ENCODE assay signal across 23 mouse cellular contexts in genomic region chr1:18105029-18105865, GRCm38 (mm10). TPM values are rescaled to one million over a fixed set of nuclear protein-coding genes. Genes with fewer than 3 reads are reported as not detected.
DNase-seq lines count a peak whose midpoint lies in the region; ATAC-seq and TF ChIP-seq lines count a peak whose summit lies in the region.
"Had no signal": no experiment of that assay in that cellular context is flagged by ENCODE, and none has a peak within 500 bp of the region (broad histone marks: within the 10 kb centered on the region; RNA-seq: fewer than 3 reads in every experiment).

No protein-coding gene starts in this region.

- no peak overlapping the region for H3K4me2 ChIP-seq in hindbrain, embryonic 12.5 days (replicated peaks)
- H3K4me2 ChIP-seq in hindbrain, postnatal 0 days (ENCODE audit: low read depth, low read length): no peak overlapping the region
- no peak overlapping the region for H3K4me2 ChIP-seq in forebrain, embryonic 13.5 days
- no peak overlapping the region for H3K4me2 ChIP-seq in hindbrain, embryonic 14.5 days (replicated peaks)
- no peak overlapping the region for H3K4me2 ChIP-seq in neural tube, embryonic 13.5 days
- no peak overlapping the region for H3K4me2 ChIP-seq in intestine, embryonic 15.5 days (replicated peaks)
- H3K4me2 ChIP-seq: heart, embryonic 15.5 days; limb, embryonic 12.5 days had no signal

- H3K27ac ChIP-seq in hindbrain, embryonic 12.5 days: no peak overlapping the region
- no peak overlapping the region for H3K27ac ChIP-seq in hindbrain, postnatal 0 days
- H3K27ac ChIP-seq in forebrain, embryonic 13.5 days: no peak overlapping the region
- no peak overlapping the region for H3K27ac ChIP-seq in hindbrain, embryonic 14.5 days
- H3K27ac ChIP-seq in neural tube, embryonic 13.5 days (replicated peaks): peak overlapping the region; percentile 14; the same call in 1 of the 2 replicates
- H3K27ac ChIP-seq in intestine, embryonic 15.5 days: no peak overlapping the region
- H3K27ac ChIP-seq: heart, adult 2 months; heart, embryonic 15.5 days; kidney, postnatal 0 days; layer of hippocampus, adult 2 months; left cerebral cortex, adult 2 months; limb, embryonic 12.5 days; liver, embryonic 14.5 days had no signal

- H3K4me3 ChIP-seq in hindbrain, embryonic 12.5 days: no peak overlapping the region
- no peak overlapping the region for H3K4me3 ChIP-seq in hindbrain, postnatal 0 days (ENCODE audit: low read length)
- no peak overlapping the region for H3K4me3 ChIP-seq in forebrain, embryonic 13.5 days
- H3K4me3 ChIP-seq in hindbrain, embryonic 14.5 days (replicated peaks; ENCODE audit: low read length): no peak overlapping the region
- no peak overlapping the region for H3K4me3 ChIP-seq in neural tube, embryonic 13.5 days
- no peak overlapping the region for H3K4me3 ChIP-seq in intestine, embryonic 15.5 days (replicated peaks)
- H3K4me3 ChIP-seq: heart, adult 2 months; heart, embryonic 15.5 days; layer of hippocampus, adult 2 months; left cerebral cortex, adult 2 months; limb, embryonic 12.5 days had no signal

- ATAC-seq in hindbrain, embryonic 12.5 days (ENCODE audit: low FRiP score): peak; percentile 91
- ATAC-seq in hindbrain, postnatal 0 days: no peak
- peak; percentile 50; the same call in 1 of the 2 replicates for ATAC-seq in forebrain, embryonic 13.5 days
- ATAC-seq in hindbrain, embryonic 14.5 days (ENCODE audit: low FRiP score): peak; percentile 69
- peak; percentile 94 for ATAC-seq in neural tube, embryonic 13.5 days (ENCODE audit: low read depth)
- no peak for ATAC-seq in intestine, embryonic 15.5 days

- no peak overlapping the region for H3K9ac ChIP-seq in hindbrain, embryonic 12.5 days
- H3K9ac ChIP-seq in hindbrain, postnatal 0 days (replicated peaks; ENCODE audit: low read length): no peak overlapping the region
- no peak overlapping the region for H3K9ac ChIP-seq in forebrain, embryonic 13.5 days
- H3K9ac ChIP-seq in hindbrain, embryonic 14.5 days: no peak overlapping the region
- H3K9ac ChIP-seq in neural tube, embryonic 13.5 days: no peak overlapping the region
- no peak overlapping the region for H3K9ac ChIP-seq in intestine, embryonic 15.5 days
- H3K9ac ChIP-seq: heart, embryonic 15.5 days; limb, embryonic 12.5 days; liver, embryonic 14.5 days had no signal

- H3K27me3 ChIP-seq in hindbrain, embryonic 12.5 days: peaks cover 10% of the 10 kb centered on the region
- H3K27me3 ChIP-seq in hindbrain, postnatal 0 days (ENCODE audit: insufficient read depth, low read length): no peaks in the 10 kb centered on the region
- no peaks in the 10 kb centered on the region for H3K27me3 ChIP-seq in forebrain, embryonic 13.5 days
- H3K27me3 ChIP-seq in hindbrain, embryonic 14.5 days (ENCODE audit: control insufficient read depth, insufficient read depth, low read length): no peaks in the 10 kb centered on the region
- peaks cover 38% of the 10 kb centered on the region for H3K27me3 ChIP-seq in neural tube, embryonic 13.5 days
- H3K27me3 ChIP-seq in intestine, embryonic 15.5 days (replicated peaks): no peaks in the 10 kb centered on the region
- H3K27me3 ChIP-seq: heart, embryonic 15.5 days; limb, embryonic 12.5 days had no signal

- TF ChIP-seq CTCF in hindbrain, postnatal 0 days (IDR thresholded peaks at IDR 0.05; ENCODE audit: low read depth): no peak

- H3K4me1 ChIP-seq in hindbrain, embryonic 12.5 days: no peaks in the 10 kb centered on the region
- H3K4me1 ChIP-seq in hindbrain, postnatal 0 days (ENCODE audit: insufficient read depth, low read length): no peaks in the 10 kb centered on the region
- no peaks in the 10 kb centered on the region for H3K4me1 ChIP-seq in forebrain, embryonic 13.5 days
- H3K4me1 ChIP-seq in hindbrain, embryonic 14.5 days (replicated peaks; ENCODE audit: control insufficient read depth, insufficient read depth, low read length): no peaks in the 10 kb centered on the region
- peaks cover 4% of the 10 kb centered on the region; the same call in 1 of the 2 replicates for H3K4me1 ChIP-seq in neural tube, embryonic 13.5 days (replicated peaks)
- H3K4me1 ChIP-seq in intestine, embryonic 15.5 days (replicated peaks): no peaks in the 10 kb centered on the region
- H3K4me1 ChIP-seq: heart, embryonic 15.5 days; limb, embryonic 12.5 days had no signal

- 37% methylated on average over 1 of the region's 1 CpGs for WGBS in hindbrain, embryonic 12.5 days
- WGBS in hindbrain, postnatal 0 days: 16% methylated on average over 1 of the region's 1 CpGs
- 20% methylated on average over 1 of the region's 1 CpGs for WGBS in forebrain, embryonic 13.5 days
- 7% methylated on average over 1 of the region's 1 CpGs for WGBS in hindbrain, embryonic 14.5 days
- WGBS in neural tube, embryonic 13.5 days: 22% methylated on average over 1 of the region's 1 CpGs
- WGBS in intestine, embryonic 15.5 days: 95% methylated on average over 1 of the region's 1 CpGs

- no peak for DNase-seq in hindbrain, postnatal 0 days (ENCODE audit: low spot score)
- DNase-seq in hindbrain, embryonic 14.5 days (ENCODE audit: low spot score): no peak
- no peak for DNase-seq in kidney, postnatal 14 days
- DNase-seq: adrenal gland, postnatal 25 days; gastrocnemius, postnatal 10 days; heart, adult 2 months; kidney, adult 11 months; thymus, adult 18-20 months had no signal

- no peaks in the 10 kb centered on the region for H3K9me3 ChIP-seq in hindbrain, embryonic 12.5 days (replicated peaks)
- H3K9me3 ChIP-seq in hindbrain, postnatal 0 days (ENCODE audit: low read length): no peaks in the 10 kb centered on the region
- no peaks in the 10 kb centered on the region for H3K9me3 ChIP-seq in forebrain, embryonic 13.5 days (replicated peaks)
- H3K9me3 ChIP-seq in hindbrain, embryonic 14.5 days (ENCODE audit: control insufficient read depth, low read length): no peaks in the 10 kb centered on the region
- H3K9me3 ChIP-seq in neural tube, embryonic 13.5 days: peaks cover 1% of the 10 kb centered on the region; the same call in 1 of the 2 replicates
- no peaks in the 10 kb centered on the region for H3K9me3 ChIP-seq in intestine, embryonic 15.5 days
- H3K9me3 ChIP-seq: heart, embryonic 15.5 days; limb, embryonic 12.5 days had no signal

- no peaks in the 10 kb centered on the region for H3K36me3 ChIP-seq in hindbrain, embryonic 12.5 days
- H3K36me3 ChIP-seq in hindbrain, postnatal 0 days (ENCODE audit: insufficient read depth, low read length): no peaks in the 10 kb centered on the region
- no peaks in the 10 kb centered on the region for H3K36me3 ChIP-seq in forebrain, embryonic 13.5 days (ENCODE audit: poor library complexity, severe bottlenecking)
- H3K36me3 ChIP-seq in hindbrain, embryonic 14.5 days (replicated peaks; ENCODE audit: control insufficient read depth, insufficient read depth): no peaks in the 10 kb centered on the region
- no peaks in the 10 kb centered on the region for H3K36me3 ChIP-seq in neural tube, embryonic 13.5 days
- H3K36me3 ChIP-seq in intestine, embryonic 15.5 days: no peaks in the 10 kb centered on the region
- H3K36me3 ChIP-seq: heart, embryonic 15.5 days; limb, embryonic 12.5 days had no signal

RNA-seq across cellular contexts. Expression of gene Crisp4, which starts 40.5 kb away (rescaled TPM):
- not detected in 2 replicates for polyA plus RNA-seq in hindbrain, embryonic 12.5 days (2016; fragmentation: Nextera tagmentation; extraction: Ambion mirVana)
- total RNA-seq in hindbrain, postnatal 0 days (2014; rRNA removed): not detected in 2 replicates
- polyA plus RNA-seq in hindbrain, postnatal 0 days (2015; fragmentation: Nextera tagmentation; extraction: Ambion mirVana): not detected in 2 replicates
- polyA plus RNA-seq in forebrain, embryonic 13.5 days (2015; fragmentation: Nextera tagmentation; extraction: Ambion mirVana): not detected in 2 replicates
- polyA plus RNA-seq in hindbrain, embryonic 14.5 days (2014; fragmentation: Nextera tagmentation; extraction: Ambion mirVana): not detected in 2 replicates
- polyA plus RNA-seq in neural tube, embryonic 13.5 days (2015; fragmentation: Nextera tagmentation; extraction: Ambion mirVana): not detected in 2 replicates
- not detected in 2 replicates for polyA plus RNA-seq in intestine, embryonic 15.5 days (2015; fragmentation: Nextera tagmentation; extraction: Ambion mirVana)
- total RNA-seq: adrenal gland, postnatal 25 days; gastrocnemius, postnatal 10 days; heart, adult 2 months; hematopoietic stem cell, adult 5-6 weeks; layer of hippocampus, adult 2 months; left cerebral cortex, adult 2 months; megakaryocyte, adult 5-6 weeks had no signal
- polyA plus RNA-seq: C2C12; frontal cortex, adult 2 months; heart, adult 2 months; heart, embryonic 15.5 days; kidney, postnatal 0 days; limb, embryonic 12.5 days; liver, embryonic 14.5 days; lung, embryonic 16.5 days had no signal

Comparison
In these comparisons a context has a peak if more than half of its experiments do, and no peak if none do; other contexts are left out.
1. ATAC-seq: peak in hindbrain, embryonic 12.5 days (single experiment), forebrain, embryonic 13.5 days (single experiment), hindbrain, embryonic 14.5 days (single experiment) and neural tube, embryonic 13.5 days (single experiment); none in hindbrain, postnatal 0 days (single experiment) and intestine, embryonic 15.5 days (single experiment).